Mouse (Mus musculus) large intestine, adult 2 months (tissue): ENCODE results near the gene Ccdc81. TPM values are rescaled to one million over a fixed set of nuclear protein-coding genes. Genes with fewer than 3 reads are reported as not detected.

ENCODE experiments used
- polyA plus RNA-seq: library from polyadenylated mRNA; depleted of rRNA; stranded (reverse); fragments of >200 nt; gene quantifications from 2 replicates; pipeline ENCODE4 v1.2.3, GENCODE M21; 2012; rRNA removed

Gene Ccdc81
- polyA plus RNA-seq, 1 experiment: not detected

Other genes with a start within 250 kb of the Ccdc81 start
- gene Hikeshi, start 37.6 kb upstream of the Ccdc81 start, polyA plus RNA-seq: 44.7 and 66.2 TPM in 2 replicates
- gene Eed, start 77.4 kb upstream of the Ccdc81 start, polyA plus RNA-seq: 9.8 and 17.8 TPM in 2 replicates
- 38.5 and 68.6 TPM in 2 replicates for gene Picalm, start 226.6 kb upstream of the Ccdc81 start, polyA plus RNA-seq